Mouse (Mus musculus) G1E-ER4 (cell line): ENCODE measurements around the gene Folr1. TPM values are rescaled to one million over a fixed set of nuclear protein-coding genes. Genes with fewer than 3 reads are reported as not detected.

ENCODE experiments used
- GATA1 ChIP-seq: IDR thresholded peaks from one replicate; pipeline ENCODE4 v1.8.0; 2012; ENCODE audit warnings: low read length, inconsistent platforms
- polyA plus RNA-seq: library from polyadenylated mRNA; stranded (reverse); fragments of >175 nt; gene quantifications from 2 replicates; pipeline ENCODE4 v1.2.3, GENCODE M21; 2012

Folr1 gene
- polyA plus RNA-seq, 1 experiment: not detected

GRCm38 (mm10) chr7:101847934-101848333 is 22.7 kb downstream of the Folr1 start:
- no peak for TF ChIP-seq GATA1

- TF ChIP-seq GATA1: no peak
Measured at GRCm38 (mm10) chr7:101844186-101844585, 26.4 kb downstream of the Folr1 start.

- TF ChIP-seq GATA1: no peak
Measured at GRCm38 (mm10) chr7:101837606-101838471, 32.7 kb downstream of the Folr1 start, which contains the start of gene Inppl1. Gene Inppl1 (minus strand): TSS chr7:101838229.

DNA sequence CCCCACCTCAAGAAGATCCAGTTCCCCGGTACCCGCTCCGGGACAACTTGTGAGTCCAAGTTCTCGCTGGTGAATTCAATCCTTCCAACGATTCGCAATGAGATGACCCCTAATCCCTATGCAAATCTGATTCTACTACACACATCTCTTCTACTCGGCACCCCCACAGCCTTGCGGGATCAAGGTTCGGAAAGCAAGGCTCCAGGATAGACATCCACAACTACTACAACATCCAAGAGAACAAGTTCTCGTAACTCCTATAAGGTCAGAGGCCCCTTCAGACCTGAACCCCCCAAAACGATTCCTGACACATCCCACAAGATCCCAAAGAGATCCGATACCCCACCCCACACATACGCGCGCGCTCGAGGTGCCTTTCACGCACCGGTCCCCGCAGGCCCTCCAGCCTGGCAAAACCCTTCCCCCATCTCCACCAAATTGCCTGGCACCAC is 33.4 kb downstream of the Folr1 start:
- no peak for TF ChIP-seq GATA1

DNA sequence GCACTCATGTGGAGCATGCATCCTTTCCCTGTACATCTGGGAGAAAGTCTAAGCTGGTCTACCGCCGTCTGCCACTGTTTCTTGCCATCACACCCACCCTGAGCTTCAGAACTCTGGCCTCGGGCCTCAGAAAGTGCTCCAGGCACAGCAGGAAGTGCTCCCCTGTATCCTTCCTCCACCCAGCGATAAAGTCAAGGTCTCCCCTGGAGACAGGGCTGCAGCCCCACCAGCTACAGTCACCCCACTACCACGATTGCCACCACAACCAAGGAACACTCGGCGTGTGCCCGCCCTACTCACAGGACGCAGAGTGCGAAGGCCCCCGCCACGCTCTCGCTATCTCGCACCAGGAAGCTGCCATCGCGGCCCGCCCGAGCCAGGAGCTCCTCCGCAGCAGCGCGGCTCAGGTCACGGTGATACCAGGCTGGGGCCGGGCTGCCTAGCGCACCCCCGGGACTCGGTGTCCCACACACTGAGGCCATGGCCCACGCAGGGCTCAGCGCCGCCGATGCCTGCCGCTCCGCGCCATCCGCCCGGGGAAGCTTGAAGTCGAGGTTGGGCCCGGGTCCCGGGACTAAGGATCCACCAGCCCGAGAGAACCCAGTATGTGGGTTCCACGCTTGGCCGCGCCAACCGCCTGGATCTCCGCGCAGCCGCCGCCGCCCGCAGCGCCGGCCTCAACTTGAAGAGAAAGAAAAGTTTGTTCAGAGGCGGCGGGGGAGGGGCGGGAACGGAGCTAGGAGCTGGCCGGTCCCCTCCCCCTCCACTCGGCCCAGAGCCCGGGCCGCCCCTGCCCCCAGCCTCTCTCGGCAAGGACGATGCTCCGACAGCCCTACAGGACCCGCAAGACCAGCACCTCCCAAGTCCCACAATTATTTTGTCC is 34.1 kb downstream of the Folr1 start:
- no peak for TF ChIP-seq GATA1

DNA sequence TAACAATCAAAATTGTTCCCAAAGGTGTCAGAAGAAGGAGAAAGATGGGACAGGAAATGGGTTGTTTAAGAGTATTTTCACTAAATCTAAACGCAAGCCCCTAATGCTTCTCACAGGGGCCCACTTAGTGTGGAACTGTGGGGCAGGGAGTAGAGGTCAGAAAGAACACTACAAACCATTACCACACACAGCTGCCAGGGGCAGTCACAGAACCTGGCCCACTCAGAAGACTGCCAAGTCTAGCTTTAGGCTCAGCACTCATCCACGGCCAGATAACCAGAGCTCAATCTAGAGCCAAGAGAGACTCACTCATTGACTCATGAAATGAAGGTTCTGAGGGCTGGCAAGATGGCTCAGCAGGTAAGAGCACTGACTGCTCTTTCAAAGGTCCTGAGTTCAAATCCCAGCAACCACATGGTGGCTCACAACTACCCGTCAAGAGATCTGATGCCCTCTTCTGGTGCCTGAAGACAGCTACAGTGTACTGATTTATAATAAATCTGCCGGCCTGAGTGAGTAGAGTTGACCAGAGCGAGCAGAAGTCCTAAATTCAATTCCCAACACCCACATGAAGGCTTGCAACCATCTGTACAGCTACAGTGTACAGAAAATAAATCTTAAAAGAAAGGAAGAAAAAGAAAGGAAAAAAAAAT is 35.0 kb downstream of the Folr1 start:
- no peak for TF ChIP-seq GATA1

DNA sequence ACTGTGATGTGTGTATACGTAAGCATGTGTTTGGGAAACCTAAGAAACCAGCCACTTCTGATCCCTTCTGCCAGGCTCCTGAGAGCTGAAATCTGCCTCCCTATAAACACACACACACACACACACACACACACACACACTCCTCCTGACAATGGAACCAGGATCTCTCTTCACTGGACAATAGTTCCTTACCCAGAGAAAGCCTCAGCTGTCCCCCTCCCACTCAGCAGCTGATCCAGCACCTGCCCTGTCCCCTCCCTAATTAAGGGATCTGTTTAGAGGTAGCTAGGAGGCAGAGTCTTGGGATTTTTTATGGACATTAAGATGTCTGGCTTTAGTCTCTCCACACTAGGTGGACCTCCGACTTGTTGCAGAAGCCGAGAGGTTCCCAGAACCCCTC is 35.7 kb downstream of the Folr1 start:
- no peak for TF ChIP-seq GATA1

DNA sequence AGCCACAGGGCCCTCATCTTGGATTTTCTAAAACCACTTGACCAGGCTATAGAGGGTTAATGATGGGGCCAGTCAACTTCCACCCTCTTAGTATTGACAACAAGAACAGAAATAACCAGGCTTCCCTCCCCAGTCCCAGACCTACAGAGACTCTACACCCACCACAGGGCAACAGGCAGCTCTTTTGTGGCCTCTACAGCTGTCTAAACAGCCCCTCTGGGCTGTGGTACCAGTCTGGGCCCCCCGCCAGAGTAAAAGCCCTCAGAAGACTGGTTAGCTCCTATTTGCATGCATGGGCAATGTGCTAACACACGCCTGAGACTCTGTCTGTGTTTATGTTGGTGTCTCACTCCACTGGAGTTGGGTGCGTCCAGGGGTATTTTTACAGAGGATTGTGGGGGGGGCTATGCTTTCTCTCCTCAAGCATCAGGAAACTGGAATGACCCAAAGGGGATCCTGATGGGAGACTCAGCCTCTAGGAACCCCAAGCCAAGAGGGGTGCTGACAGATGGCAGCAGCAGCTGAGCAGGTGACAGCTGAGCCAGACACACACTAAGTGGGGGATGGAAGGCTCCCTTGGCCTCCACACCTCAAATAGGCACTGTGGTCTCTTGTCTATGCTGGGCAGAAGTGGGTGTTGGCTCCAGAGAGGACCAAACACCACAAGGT is 36.5 kb downstream of the Folr1 start:
- TF ChIP-seq GATA1: no peak

GRCm38 (mm10) chr7:101833352-101833751 is 37.2 kb downstream of the Folr1 start:
- TF ChIP-seq GATA1: no peak

DNA sequence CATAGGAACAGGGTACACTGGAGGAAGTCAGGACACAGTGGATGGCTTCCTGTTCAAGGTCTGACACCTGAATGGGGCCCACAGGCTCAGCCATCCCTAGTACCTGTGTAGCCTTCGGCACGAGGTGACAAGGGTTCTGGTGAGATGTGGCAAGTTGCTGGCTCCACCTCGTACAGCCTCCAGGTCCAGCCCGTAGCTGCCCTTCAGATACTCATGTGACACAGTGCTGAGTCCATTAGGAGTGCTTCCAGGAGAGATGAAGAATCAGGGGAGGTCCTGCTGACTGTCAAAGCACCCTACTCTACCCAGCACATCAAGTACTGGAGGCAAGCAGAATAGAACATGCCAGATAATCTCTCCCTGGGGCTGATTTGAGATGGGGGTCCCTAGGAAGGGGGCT is 38.2 kb downstream of the Folr1 start:
- no peak for TF ChIP-seq GATA1

GRCm38 (mm10) chr7:101831437-101831836 is 39.2 kb downstream of the Folr1 start:
- TF ChIP-seq GATA1: no peak

- no peak for TF ChIP-seq GATA1
Measured at GRCm38 (mm10) chr7:101830373-101830772, 40.2 kb downstream of the Folr1 start.

GRCm38 (mm10) chr7:101823758-101824630 is 46.6 kb downstream of the Folr1 start:
- no peak for TF ChIP-seq GATA1
